Comparison of ENCODE assay signal across 15 mouse cellular contexts in the genomic region with DNA sequence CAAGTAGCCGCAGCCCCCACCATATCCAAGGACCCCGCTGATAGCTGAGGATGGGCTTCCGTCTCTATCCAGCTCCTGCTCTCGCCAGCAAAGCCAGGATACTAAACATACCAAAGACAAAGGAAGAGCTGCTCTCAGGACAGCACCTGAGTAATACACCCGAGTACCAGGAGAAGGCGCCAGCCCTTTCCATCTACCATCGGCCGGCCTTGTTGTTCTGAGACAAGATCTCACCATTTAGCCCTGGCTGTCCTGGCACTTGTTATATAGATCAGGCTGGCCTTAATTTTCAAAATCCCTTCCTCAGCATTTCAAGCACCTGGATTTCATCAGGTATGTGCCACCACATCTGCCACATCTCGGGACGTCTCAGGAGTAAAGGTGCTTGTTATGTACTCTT. TPM values are rescaled to one million over a fixed set of nuclear protein-coding genes. Genes with fewer than 3 reads are reported as not detected.
DNase-seq lines count a peak whose midpoint lies in the region; TF ChIP-seq lines count a peak whose summit lies in the region.
"Had no signal": no experiment of that assay in that cellular context is flagged by ENCODE, and none has a peak within 500 bp of the region (broad histone marks: within the 10 kb centered on the region; RNA-seq: fewer than 3 reads in every experiment).

No protein-coding gene starts in this region.

- no peak overlapping the region for H3K4me3 ChIP-seq in layer of hippocampus, adult 2 months
- H3K4me3 ChIP-seq in bone marrow macrophage, adult 2 months (ENCODE audit: insufficient read depth, low read length): no peak overlapping the region
- H3K4me3 ChIP-seq: embryonic facial prominence, embryonic 12.5 days; heart, adult 2 months; heart, embryonic 15.5 days; hindbrain, embryonic 12.5 days had no signal

- TF ChIP-seq CTCF in layer of hippocampus, adult 2 months (conservative IDR thresholded peaks at IDR 0.05): 0 out of 2 replicates have a peak, but pooled peaks have one; percentile 11
- TF ChIP-seq CTCF in bone marrow macrophage, adult 2 months (IDR thresholded peaks at IDR 0.05; ENCODE audit: low read depth, low read length): 0 out of 2 replicates have a peak, but pooled peaks have one; percentile 14

- H3K27ac ChIP-seq in layer of hippocampus, adult 2 months: no peak overlapping the region
- H3K27ac ChIP-seq in bone marrow macrophage, adult 2 months (ENCODE audit: insufficient read depth, low read depth, low read length): no peak overlapping the region
- H3K27ac ChIP-seq: embryonic facial prominence, embryonic 12.5 days; heart, adult 2 months; heart, embryonic 15.5 days; hindbrain, embryonic 12.5 days had no signal

- H3K4me1 ChIP-seq in bone marrow macrophage, adult 2 months (ENCODE audit: control insufficient read depth, insufficient read depth, low read length): no peaks in the 10 kb centered on the region
- H3K4me1 ChIP-seq: embryonic facial prominence, embryonic 12.5 days; heart, embryonic 15.5 days; hindbrain, embryonic 12.5 days had no signal

- no peak for DNase-seq in layer of hippocampus, adult 2 months (ENCODE audit: low spot score in 2 of 2)
- no peak for DNase-seq in layer of hippocampus, adult 18-20 months (ENCODE audit: low spot score in 2 of 2)
- peak; percentile 49 for DNase-seq in ES-CJ7 (ENCODE audit: low read depth, low spot score)
- DNase-seq in embryo, embryonic 11 days: no peak
- DNase-seq in cerebellum, adult 18-20 months: no peak
- DNase-seq: adrenal gland, adult 2 months; adrenal gland, postnatal 25 days; cerebellum, adult 8-10 months; gastrocnemius, postnatal 10 days; heart, adult 2 months; kidney, adult 18-20 months had no signal

- TF ChIP-seq POLR2A in bone marrow macrophage, adult 2 months (IDR thresholded peaks at IDR 0.05; ENCODE audit: borderline replicate concordance, low read depth, low read length): no peak

RNA-seq across cellular contexts. Expression of a gene that starts 11.4 kb away (rescaled TPM):
- 10 to 100 TPM; 88.9 to 94.5 TPM for total RNA-seq in layer of hippocampus, adult 2 months (2021)
- 10 to 100 TPM; 85.4 to 89.7 TPM for total RNA-seq in layer of hippocampus, adult 18-20 months (2021)
- 21.6 and 23.1 TPM in 2 replicates for polyA plus RNA-seq in bone marrow macrophage, adult 2 months (2012; ENCODE audit: insufficient read depth, insufficient read length, missing spikeins)

RNA-seq across cellular contexts. Expression of a gene that starts 11.9 kb away (rescaled TPM):
- total RNA-seq in layer of hippocampus, adult 2 months (2021): 100 to 1,000 TPM; 107 to 108 TPM
- total RNA-seq in layer of hippocampus, adult 18-20 months (2021): 100 to 1,000 TPM; 111 to 118 TPM
- polyA plus RNA-seq in bone marrow macrophage, adult 2 months (2012; ENCODE audit: insufficient read depth, insufficient read length, missing spikeins): 62.1 and 64.9 TPM in 2 replicates

RNA-seq across cellular contexts. Expression of a gene that starts 25.3 kb away (rescaled TPM):
- total RNA-seq in layer of hippocampus, adult 2 months (2021): 10 to 100 TPM; 22.5 to 25.0 TPM
- total RNA-seq in layer of hippocampus, adult 18-20 months (2021): 10 to 100 TPM; 21.6 to 21.9 TPM
- polyA plus RNA-seq in bone marrow macrophage, adult 2 months (2012; ENCODE audit: insufficient read depth, insufficient read length, missing spikeins): 10.1 and 11.8 TPM in 2 replicates
